Mouse (Mus musculus) bone marrow, adult 2 months (tissue): ENCODE measurements at regions not wholly inside any gene's neighbourhood (a gene's known extent, or its start where the extent isn't known, plus 50 kb on each side); places are given as distances from the start of the nearest gene placed in this dataset.

Experiments
- CTCF ChIP-seq: fragments of 200-500 bp; IDR thresholded peaks from 2 replicates; pipeline ENCODE4 v1.5.1; 2011; ENCODE audit warnings: low read length, control low read depth; ENCODE audit not compliant: control insufficient read depth, insufficient read depth
- POLR2A ChIP-seq: fragments of 200-500 bp; IDR thresholded peaks from 2 replicates; pipeline ENCODE4 v1.6.1; 2011; ENCODE audit warnings: low read depth, mild to moderate bottlenecking, control low read depth, low read length, borderline replicate concordance; ENCODE audit not compliant: control insufficient read depth

GRCm38 (mm10) chr8:80149458-80150083 is 91.8 kb upstream of the Hhip start:
- TF ChIP-seq CTCF (no peak), POLR2A (no peak)
